Mouse (Mus musculus): Measurements from ENCODE around the gene Serac1.

DNA sequence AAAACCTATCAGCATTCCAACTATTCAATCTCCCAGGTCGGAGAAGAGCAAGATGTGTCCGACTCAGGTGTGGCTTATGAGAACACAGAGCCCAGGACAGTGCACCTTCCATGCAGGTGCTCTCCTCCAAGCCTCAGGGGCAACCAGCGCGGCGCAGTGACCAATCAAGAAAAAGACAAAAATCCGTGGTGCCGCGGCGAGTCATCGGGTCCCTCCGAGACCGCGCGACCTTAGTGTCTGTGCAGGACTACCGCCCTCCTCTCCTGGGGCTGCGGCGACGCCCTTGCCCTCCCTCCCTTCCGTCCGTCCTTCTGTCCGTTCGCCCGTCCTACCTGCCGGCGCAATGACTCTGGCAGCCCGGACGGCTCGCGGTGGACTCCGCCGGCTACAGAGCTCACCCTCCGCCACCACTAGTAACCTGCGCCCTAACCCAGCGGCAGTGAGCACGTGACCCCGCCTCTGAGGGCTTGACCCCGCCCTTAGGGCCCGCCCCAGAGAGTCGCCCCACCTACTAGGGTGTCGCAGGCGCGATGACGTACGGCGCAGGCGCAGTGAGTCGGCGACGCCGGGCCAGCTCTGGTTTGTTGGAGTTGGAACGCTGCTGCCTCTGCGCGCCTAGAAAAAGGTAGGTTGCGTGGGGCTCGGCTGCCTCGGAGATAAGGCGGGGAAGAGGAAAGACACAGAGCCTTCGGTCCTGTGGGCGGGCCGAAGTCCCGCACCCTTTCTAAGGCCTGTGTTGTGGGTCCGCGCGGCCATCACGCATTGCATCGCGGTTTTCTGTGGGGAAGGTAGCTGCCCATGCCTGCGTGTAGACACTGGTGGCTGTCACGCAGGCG, at the start of gene Serac1, which contains the start of gene Gtf2h5:
- no peak for TF ChIP-seq CTCF (IDR thresholded peaks at IDR 0.05; ENCODE audit: borderline replicate concordance, control insufficient read depth, extremely low read depth, insufficient read depth, low read length, poor library complexity)
- peak; percentile 80; the same call in 1 of the 2 replicates for TF ChIP-seq POLR2A (IDR thresholded peaks at IDR 0.05; ENCODE audit: control insufficient read depth, extremely low read depth, insufficient read depth, low read length, poor library complexity)
